Mouse (Mus musculus) layer of hippocampus, postnatal 10 days (tissue): ENCODE results near the gene Retreg1. TPM values are rescaled to one million over a fixed set of nuclear protein-coding genes. Genes with fewer than 3 reads are reported as not detected.
"Not testable (repeated sequence)": the region's sequence is repeated elsewhere in the genome, so short reads cannot be mapped to it uniquely, and the experiment has no call there.

Experiments
- DNase-seq, 2 experiments: peaks; one replicate each; pipeline ENCODE4 v3.0.0; 2021; ENCODE audit warnings: low spot score in 2 of 2
- total RNA-seq, 2 experiments: library from RNA; stranded (reverse); gene quantifications; 2 replicates each; pipeline ENCODE4 v1.2.3; 2021

Gene Retreg1
- total RNA-seq, 2 experiments from 2014 or later = 35.3 to 36.7 TPM

DNA sequence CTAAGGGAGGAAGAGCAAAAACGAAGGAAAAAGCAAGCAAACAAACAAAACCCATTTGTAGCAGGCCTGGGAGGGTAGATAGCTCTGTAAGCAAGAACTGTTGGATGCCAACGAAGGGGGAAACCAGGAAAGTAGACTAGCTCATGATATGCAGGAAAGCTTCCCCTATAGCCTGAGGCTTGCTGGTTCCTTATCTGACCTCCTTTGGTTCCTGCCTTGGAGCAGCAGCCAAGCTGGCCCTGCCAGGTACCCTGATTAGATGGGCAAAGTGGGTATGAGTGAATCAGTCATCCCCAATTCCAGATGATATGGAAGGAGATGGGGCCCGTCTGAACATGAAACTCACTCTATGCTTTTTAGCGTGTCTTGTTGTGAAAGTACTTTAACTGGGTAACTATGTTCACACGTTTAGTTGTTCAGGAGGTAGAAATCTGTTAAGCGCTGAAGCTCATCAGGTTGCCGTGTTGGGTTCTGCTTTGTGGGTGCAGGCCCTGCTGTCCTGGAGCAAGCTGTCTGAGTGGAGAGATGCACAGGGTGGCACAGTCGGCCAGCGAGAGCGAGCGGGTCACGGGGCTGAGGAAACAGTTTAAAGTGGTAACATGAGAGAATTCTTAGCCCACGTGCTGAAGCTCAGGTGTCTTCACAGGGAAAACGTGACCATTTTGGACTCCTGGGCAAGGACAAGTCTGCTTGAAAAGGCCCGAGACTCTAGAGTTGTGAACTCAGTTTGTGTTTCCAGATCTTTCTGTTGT lies 100.6 kb downstream of the Retreg1 start:
- no peak for DNase-seq

DNA sequence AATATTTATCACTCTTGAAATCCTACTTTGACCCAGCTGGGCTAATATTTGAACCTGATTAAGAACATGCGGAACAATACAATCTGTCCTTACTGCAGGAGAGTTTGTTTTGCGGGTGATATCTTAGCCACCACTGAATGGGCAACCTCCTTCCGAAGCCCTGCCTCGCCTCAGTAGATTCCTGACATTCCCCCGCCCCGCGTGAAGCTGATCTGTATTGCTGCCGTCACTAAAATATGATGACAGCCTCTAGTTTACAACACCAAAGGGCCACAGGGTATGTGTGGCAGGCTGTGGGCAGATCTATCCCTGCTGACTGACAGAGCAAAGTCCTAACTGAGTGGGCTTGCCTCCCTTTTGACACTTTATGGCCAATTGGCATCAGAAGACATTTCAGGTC lies 102.2 kb downstream of the Retreg1 start:
- DNase-seq = no peak

DNA sequence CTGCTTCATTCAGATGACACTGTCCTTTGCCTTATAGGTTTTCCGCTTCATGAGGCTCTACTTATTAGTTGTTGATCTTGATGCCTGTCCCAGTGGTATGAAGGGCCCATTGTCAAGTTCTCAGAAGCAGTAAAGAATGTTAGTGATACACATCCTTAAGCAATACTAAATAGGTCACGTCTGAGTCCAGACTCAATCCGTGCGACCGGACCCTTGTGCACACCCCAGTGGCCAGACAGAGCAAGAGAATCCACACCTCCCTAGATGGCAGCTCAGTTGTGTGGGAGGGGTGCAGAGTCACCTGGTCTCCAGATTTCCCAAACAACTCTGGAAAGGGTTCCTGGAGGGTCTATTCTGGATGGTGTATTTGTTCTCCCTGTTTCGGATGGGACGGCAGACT lies 103.5 kb downstream of the Retreg1 start:
- DNase-seq = no peak

DNA sequence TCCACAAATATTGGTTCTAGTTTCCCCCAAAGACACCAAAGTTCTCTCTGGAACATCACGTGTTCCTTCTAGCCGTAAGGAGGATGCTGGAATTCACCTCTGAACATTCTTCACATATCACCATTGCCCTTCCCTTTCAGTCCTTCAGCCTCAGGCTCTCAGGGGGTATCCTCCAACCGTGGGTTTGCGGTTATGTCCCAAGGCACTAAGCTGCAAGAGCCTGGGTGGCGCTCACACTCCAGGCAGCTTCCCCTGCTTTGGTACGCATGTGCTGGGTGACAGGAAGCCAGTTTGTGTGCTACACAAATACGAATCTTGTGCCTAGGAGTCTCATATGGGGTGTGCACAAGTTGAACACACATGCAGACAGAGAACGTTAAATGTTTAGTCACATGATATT lies 104.4 kb downstream of the Retreg1 start:
- no peak for DNase-seq

DNA sequence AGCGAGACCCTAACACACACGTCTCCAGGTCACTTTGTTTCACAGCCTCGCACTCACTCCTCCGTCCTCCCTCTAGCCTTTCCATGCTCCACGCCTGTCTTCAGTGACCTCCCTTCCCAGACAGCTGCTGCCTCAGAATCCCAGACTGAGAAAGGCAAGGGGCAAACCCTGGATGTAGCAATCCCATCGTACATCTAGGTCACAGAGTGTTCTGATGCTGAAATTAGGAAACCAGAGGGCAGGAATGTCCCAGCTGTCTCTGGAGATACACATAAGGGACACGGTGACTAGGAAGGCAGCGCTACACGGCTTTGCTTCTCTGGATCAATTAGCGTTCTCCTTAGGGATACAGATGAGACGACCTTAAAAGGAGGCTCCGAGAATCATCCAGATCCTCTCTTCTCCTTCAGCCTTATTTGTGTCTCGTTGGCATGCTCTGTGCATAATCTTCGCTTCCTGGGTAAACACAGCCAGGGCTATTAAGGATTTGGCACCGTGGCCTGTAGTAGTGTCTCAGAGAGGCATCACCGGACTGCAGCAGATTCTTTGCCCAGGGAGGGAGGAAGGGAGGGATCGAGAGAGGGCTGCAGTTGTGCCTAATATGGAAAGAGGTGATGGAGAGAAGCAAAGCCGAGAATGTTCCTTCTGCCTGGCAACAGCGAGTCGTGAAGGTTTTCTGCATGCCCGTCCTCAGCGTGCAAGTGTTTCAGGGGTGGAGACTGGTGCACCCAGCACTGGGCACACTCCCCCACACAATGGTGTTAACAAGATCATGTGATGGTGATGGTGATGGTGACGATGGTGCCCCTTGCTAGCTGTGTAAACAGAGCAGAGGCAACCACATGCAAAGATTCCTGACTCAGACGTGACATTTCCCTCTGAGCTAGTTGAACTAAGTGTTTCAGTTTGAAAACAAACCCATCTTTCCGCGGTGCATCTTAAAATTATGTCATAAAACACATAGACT lies 105.6 kb downstream of the Retreg1 start:
- no peak for DNase-seq

DNA sequence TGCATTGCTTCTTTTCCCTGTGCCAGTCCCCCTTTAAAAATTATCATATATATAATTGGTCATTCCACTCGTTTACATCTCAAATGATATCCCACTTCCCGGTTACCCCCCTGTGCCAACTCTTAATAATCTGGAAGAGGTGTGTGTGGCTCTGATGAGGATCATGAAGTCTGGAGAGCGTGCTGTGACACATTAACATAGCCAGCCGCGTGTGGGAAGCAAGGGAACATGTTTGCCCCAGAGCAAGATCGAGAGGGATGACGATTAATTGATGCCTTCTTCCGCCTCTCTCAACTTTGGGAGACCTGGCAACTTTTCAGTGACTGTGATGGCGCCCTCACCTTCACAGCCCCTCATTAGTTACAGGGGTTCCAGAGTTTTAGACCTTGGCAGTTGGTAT lies 106.7 kb downstream of the Retreg1 start:
- no peak for DNase-seq

DNA sequence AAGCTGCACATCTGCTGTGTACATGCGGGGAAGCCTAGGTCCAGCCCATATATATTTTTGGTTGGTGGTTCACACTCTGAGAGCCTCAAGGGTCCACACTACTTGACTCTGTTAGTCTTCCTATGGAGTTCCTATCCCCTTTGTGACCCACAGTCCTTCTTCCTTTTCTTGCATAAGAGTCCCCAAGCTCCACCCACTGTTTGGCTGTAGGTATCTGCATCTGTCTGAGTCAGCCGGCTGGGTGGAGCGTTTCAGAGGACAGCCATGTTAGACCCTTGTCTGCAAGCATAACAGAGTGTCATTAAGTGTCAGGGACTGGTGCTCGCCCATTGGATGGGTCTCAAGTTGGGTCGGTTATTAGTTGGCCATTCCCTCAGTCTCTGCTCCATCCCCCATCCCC lies 107.6 kb downstream of the Retreg1 start:
- DNase-seq = no peak

DNA sequence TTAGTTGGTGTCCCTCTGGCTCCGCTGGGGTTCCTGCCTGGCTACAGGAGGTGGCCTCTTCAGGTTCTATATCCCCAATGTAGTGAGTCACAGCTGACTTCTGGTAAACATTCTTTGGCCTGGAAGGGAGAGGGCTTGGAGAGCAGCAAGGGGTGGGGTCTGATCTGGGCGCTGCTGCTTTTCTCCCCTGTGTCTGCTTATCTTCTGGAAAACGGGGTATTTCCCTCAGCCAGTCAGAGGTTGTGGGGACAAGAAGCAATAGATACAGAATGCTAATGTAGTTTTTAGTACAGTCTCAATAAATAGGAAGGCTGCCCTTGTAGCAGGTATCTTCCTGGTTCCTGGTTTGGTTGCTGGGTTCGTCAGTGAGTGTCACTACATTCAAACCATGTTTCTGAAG lies 108.1 kb downstream of the Retreg1 start:
- no peak for DNase-seq

DNA sequence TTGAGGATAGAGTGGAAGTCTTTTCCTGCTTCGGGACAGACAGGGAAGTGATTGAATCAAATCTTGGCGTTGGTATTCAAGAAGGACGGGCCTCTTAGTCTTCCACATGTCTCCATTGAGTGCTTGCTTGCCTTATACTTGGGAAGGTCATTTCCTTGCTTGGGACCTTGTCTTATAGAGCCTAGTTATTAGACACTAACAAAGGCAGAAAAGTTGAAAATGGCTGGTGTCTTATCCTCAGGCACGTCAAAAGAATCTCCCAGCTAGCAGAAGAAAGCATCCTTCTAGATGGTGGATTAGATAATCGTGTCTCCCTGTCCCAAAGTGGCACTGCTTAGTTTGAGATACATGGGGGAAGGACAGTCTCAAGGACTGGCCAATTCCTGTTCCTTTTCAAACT lies 113.0 kb downstream of the Retreg1 start:
- no peak for DNase-seq

DNA sequence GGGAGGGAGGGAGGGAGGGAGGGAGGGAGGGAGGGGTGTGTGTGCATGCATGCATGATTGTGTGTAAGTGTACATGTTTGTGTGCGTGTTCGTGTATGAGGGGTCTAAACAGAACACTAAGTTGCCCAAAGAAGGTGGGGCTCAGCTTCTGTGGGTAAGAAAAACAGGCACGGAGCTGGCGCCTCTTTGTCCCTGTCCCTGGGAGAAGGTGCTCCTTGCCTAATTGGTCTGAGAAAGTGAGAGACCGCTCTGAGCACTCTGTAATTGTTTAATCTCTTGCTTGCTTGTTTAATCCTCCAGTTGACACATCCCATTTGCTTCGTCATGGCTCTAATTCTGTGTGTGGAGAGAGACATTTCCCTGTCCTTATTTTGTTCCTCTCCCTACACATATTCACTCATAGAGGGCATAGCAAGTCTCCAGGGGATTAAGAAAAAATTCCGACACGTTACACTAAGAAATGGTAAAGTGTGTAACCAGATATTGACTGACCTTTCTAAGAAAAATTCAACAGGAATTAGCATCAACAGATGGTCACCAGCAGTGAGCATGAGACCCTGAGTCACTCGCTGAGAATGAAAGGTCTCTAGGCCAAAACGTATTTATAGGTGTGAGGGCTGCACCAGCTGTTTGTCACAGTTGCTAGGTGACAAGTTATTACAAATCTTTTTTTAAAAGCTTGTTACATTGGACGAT lies 113.6 kb downstream of the Retreg1 start:
- DNase-seq = no peak

DNA sequence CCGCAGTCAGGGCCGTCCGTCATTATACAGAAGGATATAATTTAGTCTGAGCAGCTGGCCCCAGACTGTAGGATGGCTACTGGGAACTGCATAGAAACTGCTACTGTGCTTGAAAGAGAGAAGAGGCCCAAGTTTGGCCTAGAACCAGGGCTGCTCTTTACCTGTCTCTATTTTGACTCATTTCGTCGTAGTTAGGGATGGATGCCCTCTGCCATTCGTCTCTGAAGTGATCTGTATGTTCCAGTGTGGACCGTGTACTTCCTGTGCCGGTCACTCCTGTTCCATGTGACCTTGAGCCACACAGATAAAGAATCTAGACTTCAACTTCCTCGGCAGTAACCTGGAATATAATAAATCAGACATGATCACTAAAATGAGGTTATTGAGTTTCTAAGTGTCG lies 114.7 kb downstream of the Retreg1 start:
- no peak for DNase-seq

DNA sequence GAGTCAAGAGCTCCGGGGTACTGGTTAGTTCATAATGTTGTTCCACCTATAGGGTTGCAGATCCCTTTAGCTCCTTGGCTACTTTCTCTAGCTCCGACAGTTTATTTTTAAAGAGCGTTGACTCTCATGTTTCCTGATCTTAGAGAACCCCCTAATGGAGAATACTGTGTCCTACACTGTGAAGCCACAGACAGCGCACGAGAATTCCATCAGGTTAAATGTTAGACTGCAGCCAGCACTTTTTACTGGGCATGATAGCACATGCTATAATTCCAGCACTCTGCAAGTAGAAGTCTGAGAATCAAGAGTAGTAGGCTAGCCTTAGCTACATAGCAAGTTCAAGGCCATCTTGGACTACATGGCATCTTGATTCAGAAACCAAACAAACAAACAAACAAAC lies 116.4 kb downstream of the Retreg1 start:
- DNase-seq = no peak

DNA sequence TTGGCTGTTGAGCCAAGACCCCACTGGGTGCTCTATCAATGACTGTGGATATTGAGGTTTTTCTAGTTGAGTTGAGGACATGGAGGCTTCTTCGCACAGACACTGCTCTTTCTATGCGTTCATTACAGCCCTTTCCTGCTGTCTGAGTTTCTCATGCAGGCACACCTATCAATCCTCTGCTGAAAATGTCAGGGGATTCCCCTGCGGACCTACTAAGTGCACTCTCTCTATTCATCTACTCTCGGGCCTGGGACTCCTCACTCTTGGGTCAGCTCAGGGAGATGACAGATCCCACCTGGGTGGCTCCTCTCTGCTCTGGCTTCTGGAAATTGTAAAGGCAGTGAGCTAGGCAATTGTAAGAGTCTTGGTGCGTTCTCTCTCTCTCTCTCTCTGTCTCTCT lies 117.3 kb downstream of the Retreg1 start:
- no peak for DNase-seq

DNA sequence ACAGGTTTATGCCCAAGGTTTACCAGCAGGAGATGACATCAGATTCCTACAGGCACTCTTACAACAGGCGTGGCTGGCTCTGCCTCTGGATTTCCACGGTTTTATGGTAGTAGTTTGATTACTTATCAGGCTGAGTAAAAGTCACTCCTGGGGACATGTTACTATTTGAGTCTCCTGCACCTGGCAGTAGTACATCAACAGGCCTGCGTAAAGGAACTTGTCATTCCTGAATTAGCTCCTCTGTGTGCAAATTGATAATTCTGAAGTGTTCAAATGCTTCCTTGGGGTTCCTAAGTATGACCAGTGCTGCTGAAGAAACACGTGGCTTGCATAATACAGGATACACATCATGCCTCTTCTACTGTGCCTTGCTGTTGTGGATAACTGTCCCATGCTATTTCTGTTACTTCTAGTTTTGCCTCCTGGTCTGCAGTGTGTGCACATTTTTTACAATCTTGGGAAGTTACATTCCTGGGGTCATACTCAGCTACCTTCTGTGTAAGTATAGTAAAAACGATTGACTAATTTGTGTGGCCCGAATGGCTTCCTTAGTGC lies 123.3 kb downstream of the Retreg1 start:
- DNase-seq = no peak

DNA sequence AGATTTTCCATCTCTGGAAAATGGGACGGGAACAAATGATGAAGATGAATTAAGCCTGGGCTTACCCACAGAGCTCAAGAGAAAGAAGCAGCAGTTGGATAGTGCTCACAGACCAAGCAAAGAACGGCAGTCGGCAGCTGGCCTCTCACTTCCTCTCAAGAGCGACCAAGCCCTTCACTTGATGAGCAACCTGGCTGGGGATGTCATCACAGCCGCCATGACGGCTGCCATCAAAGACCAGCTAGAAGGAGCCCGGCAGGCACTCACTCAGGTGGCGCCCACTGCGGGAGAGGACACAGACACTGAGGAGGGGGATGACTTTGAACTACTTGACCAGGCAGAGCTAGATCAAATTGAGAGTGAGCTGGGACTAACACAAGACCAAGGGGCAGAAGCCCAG lies 128.6 kb downstream of the Retreg1 start:
- no peak for DNase-seq

DNA sequence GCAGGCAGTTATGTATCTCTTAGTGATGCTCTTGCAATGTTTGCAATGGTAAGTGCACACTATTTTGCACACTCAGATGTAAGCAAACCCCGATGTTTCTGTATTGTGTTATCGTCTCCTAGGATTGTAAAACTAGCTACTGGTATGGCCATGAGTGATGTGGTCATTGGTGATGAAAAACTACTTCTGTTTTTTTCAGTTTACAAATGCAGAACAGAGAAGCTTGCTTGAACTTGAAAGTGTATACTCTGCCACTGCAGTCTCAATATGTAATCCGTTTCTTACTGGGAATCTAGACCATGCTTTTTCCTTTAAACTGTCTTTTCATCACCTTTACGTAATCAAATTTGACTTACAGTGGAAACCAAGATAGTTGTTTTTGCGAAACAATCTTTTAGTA lies 129.8 kb downstream of the Retreg1 start:
- no peak for DNase-seq

DNA sequence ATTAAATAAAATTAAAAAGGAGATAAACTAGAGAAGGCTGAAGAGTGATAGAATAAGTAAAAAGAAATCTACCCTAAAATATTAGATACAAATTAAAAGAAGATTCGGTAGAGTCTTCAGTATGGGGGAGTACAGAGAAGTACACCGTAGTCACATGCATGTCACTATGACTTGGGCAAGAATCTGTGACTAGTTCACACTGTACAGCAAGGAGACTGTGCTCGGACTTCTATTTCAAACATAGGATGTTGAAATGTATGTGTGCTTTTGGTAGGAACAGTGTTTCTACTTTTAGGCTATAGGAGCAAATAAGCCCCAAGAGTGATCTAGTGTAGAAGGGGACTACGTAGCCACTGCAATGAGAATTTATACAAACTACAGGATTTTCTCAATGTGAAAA lies 131.4 kb downstream of the Retreg1 start:
- no peak for DNase-seq

DNA sequence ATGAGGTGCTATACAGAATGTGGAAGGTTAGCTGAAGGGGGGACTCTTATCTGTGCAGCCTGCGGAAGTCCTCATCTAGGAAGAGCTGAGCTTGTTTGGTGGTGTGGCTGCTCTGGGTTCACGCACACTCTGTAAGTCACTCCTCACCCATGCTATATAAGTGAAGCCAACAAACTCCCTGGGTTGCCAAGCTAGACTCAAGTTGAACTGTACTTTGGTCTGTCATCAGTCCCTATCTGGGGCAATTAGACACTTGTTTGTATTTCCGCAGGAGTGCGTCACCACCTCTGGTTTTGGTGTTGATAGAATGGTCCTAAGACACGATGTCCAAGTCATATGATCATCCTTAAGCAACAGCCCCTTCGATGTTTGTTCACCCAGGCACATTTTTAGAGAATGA lies 132.8 kb downstream of the Retreg1 start:
- DNase-seq = no peak

DNA sequence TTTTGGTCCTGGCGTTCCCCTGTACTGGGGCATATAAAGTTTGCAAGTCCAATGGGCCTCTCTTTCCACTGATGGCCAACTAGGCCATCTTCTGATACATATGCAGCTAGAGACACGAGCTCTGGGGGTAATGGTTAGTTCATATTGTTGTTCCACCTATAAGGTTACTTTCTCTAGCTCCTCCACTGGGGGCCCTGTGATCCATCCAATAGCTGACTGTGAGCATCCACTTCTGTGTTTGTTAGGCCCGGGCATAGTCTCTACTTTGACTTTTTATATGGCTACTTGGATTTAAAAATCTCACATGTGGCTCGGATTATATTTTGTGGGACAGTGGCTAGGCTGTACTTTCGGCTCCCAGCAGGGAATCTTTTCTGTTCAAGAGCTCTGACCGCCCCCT lies 140.6 kb downstream of the Retreg1 start:
- DNase-seq = not testable (repeated sequence)

DNA sequence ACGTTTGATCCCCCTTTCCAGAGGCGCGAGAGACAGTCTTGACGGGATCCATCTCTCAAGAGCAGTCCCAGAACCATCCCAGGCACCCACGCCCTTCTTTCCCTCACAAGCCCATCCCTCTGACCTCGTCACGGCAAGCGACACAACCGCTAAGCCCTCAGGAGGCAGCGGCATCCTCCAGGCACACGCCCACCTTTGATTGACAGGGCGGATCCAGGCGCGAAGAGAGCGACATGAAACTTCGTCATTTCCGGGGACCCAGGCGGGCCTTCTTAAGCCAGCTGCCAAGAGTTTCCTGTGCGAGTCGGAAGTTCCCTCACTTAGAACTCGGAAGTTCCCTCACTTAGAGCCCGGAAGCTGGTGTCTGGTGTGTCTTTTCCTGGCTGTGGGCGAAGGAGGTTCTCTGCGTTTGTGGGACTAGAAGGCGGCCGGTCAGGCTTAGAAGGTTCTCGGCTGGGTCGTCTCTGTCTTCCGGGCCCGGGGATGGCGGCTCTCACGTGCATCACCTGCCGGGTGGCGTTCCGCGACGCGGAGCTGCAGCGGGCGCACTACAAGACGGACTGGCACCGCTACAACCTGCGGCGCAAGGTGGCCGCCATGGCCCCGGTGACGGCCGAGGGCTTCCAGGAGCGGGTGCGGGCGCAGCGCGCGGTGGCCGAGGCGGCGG lies 141.2 kb downstream of the Retreg1 start, which contains the start of gene Zfp622:
Gene Zfp622, plus strand, starts transcription at position 300 of the 667 bp plus-strand sequence.
- DNase-seq = peak; percentile 92 to 94
